Mouse (Mus musculus) cerebellum, postnatal 10 days (tissue): ENCODE measurements around the gene Uchl5.

Experiments used
- DNase-seq, 2 experiments: peaks; one replicate each; pipeline ENCODE4 v3.0.0; 2021; ENCODE audit warnings: mixed read lengths in 2 of 2

Uchl5 gene

DNA sequence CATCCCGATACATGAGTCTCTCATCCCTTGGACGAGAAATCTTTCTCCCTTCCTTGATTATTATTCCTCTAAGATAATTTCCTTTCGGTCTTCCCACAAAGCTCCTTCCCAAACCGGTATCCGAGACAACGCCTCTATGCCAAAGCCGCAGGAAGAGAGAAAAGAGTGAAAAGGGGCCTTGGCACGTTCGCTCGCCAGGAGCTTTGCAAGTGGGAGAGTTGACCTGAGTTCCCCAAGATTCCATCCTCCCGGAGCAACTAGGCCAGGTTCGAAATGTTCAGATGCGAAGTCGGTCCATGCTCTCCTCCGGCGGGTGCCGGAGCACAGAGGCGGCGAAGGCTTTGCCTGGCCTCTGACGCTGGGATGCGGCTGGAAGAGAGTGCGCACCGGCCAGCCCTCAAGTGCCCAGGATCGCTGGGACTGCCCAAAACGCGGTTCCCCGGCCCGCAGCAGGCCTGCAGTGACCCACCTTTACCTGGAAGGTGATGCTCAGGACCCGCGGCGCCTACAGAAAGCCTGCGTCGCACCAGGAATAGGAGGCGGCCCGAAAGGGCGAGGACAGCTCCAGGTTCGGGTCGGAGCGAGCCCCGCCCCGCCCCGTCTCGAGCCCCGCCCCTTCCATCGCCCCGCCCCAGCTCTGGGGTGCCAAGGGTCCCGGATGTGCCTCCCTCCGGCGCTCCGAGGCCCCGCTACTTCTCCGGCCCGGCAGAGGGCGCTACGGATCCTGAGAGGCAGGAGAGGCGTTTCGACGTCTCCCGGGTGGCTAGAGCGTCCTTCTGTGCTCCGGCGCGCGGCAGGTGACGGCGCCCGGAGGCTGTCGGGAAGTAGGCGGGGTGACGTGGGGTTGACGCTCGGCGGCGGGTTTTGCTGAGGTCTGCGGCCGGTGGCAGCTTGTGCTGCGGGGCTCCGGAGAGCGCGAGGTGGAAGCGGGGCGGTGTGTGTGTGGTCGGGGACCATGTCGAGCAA is at the start of gene Uchl5, which contains the start of gene Trove2:
Gene Uchl5, plus strand, starts transcription at position 827 of the 966 bp plus-strand sequence.
Gene Trove2, minus strand, starts transcription at position 623 of the 966 bp plus-strand sequence.
- DNase-seq: peak; percentile 100

DNA sequence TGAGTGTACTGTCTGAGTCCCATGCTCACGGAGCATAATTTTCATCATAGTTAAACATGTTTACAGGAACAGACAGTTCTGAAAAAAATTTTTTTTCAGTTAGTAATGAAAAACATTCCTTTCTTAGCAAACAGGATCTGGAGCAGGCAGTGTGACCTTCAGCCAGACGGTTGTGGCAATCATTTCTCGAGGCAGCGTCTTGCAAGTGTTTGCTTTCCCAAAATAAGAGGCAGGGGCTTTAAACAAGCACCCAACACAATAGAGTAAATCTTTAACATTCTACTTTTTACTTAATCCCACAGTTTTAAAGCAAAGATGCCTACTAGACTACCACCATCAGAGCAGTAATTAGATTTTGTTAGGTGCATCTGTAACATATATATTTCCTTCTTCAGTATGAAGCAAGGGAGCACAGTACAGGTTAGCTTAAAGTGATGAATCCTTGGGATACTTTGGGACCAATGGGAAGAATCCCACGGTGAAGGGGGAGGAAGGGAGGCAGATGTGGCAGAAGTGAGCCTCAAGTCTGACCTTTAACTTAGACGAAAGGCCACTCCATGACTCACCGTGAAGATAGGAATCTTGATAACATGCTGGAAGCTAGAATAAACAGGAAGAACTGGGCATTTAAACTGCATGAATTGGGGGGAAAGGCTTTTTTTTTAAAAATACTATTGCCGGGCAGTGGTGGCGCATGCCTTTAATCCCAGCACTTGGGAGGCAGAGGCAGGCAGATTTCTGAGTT is 49.2 kb upstream of the Uchl5 start:
- no peak for DNase-seq

DNA sequence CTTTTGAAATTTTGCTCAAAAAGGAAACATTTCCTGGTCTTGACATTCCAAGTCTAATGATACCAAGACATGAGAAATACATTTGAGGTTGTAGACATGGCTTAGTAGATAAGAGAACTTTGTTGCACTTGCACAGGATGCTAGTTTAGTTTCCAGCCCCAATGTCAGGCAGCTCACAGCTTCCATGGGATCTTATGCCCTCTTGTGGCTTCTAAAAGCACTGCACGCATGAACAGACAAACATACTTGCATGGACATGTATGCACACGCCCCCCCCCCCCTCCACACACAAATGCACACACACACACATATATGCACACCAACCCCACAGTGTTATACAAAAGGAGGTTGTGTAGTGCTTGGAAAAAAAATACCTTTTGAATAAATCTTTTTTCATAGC is 46.2 kb upstream of the Uchl5 start:
- peak; percentile 19 to 38 for DNase-seq

DNA sequence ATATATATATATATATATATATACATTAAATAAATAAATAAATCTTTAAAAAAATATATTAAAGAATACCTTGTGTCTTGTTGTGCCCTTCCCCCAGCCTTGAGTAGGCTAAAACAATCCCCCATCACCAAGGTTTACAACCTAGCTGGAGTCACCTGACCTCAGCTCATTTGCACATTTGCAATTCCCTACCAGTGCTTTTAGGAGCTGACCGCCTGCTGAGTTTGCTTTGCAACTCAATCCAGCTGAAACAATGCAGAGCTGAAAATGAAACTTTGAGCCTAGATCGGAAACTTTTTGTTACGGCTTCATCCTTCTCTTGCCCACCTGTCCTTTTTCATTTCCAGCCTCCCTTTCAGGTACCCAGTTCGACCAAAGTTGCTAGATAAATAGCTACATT is 45.4 kb upstream of the Uchl5 start:
- DNase-seq: no peak

DNA sequence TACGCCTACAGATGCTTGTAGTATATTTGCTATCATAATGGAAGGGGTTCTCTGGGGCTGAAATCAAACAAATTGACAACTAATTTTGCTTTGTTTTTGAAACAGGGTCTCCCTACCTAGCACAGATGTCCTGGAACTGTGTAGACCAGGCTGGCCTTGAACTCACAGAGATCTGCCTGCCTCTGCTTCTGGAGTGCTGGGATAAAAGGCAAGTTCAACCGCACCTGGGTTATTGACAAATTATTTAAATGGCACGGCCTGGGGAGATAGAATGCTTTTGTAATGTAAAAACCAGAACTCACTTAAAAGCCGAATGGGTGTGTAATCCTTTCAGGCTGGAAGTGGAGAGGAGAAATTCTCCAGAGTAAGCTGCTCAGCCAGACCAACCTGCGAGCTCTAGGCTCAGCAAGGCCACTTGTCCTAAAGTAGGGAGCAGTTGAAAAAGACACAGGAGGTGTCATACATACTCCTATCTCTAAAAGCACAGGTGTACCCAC is 43.1 kb upstream of the Uchl5 start:
- no peak for DNase-seq

DNA sequence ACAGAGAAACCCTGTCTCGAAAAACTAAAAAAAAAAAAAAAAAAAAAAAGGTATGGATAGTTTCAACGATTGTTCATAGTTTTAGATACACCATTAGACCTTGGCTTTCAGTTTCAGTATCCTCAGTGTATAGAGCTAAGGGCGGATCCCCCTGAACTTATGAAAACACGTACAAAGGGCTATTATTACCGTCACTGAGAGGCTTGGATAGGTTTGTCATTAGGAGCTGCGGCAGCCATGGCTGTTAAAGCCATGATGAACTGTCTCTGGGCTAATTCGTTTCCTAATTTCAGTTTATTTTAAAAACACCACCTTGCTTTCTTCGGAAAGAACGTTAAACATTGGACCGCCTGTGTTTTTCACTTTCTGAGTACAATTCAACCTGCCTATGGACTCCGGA is 38.3 kb upstream of the Uchl5 start:
- no peak for DNase-seq

DNA sequence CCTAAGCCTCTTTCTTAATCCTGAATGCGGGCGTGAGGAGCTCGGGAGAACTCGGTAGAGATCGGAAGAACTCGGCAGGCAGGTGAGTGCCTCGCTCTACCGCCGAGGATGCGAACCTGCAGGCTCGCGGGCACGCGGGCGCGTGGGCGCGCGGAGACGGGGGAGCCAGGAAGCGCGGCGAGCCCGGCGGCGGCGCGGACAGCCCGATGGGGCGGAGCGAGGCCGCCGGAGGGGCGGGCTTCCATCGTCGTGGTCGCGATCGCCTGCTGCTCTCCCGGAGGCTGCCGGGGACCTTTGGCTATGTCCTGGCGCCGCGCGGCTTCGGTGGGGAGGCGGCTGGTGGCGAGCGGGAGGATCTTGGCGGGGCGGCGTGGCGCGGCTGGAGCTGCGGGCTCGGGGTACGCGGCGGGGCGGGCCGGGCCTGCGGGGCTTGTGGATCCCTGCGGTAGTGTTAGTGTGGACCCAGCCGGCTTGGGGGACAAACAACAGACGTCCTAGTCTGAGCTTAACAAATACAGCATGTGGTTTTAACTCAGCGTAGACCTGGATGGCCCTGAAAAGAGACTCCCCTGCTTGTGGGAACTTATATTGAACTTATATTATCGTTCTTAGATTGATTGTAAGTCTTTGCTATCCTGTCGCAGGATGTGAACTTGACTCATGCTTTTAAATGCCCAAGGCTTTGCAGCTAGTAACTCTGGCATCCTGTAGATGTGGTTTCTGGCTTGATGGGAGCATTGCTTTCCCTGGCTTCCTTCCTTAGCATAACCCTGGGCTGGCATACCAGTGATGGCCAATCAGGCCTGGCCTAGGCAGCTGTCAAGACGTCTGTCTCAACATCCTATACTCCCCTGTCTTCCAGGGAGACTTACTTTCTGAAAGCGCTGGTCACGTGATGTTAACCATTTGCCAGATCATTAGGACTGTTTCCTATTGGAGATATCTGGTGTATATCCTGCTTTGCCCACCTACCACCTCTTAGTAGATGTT is 37.4 kb upstream of the Uchl5 start:
- DNase-seq: peak; percentile 95 to 97

DNA sequence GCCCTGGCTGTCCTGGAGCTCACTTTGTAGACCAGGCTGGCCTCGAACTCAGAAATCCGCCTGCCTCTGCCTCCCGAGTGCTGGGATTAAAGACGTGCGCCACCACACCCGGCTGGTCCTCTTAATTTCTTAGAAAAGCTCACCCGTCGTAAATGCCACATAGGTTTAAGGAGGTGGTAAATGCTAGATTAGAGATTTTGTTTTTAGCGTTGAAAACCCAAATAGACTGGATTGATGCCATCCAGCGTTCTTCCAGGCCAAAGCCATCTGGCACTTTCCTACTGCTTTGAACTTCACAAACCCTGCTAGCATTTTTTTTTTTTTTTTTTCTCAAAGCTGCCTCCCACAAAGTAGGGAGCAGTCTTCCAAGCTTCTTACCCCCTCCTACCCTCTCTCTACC is 36.5 kb upstream of the Uchl5 start:
- peak; percentile 69 to 74 for DNase-seq

DNA sequence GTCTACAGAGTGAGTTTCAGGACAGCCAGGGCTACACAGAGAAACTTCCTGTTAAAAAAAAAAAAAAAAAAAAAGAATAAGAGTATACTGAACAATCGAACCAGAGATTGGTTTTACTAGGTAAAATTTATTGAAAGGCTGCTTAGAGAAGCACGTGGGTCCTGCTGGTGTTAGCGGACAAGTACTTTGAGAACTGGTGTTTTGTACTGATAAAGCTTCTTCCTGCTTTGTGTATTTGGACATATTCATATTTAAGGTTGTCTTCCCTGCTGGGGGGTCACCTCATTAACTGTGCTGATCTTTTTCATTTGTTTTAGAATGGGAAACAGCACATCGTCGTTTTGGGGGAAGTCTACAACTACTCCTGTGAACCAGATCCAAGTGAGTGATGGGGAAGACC is 35.7 kb upstream of the Uchl5 start:
- DNase-seq: no peak

DNA sequence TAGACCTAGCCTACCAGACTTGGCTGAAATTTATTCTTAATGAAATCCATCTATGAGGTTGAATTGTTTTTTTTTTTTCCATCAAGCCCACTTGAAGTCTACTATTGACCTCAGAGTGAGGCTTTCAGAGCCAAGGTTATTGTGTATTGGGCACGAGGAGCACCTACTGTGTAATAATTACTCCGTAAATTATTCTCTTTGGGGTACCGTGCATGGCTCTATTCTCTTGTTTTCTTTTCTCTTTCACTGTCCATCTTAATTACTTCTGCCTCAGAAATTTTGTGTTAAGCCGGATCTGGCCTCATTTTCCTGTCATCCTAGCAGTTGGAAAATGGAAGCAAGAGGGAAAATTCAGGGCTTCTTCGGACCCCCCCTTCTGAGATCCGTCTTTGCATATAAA is 34.9 kb upstream of the Uchl5 start:
- peak in 1 of 2 experiments; percentile 18 for DNase-seq

DNA sequence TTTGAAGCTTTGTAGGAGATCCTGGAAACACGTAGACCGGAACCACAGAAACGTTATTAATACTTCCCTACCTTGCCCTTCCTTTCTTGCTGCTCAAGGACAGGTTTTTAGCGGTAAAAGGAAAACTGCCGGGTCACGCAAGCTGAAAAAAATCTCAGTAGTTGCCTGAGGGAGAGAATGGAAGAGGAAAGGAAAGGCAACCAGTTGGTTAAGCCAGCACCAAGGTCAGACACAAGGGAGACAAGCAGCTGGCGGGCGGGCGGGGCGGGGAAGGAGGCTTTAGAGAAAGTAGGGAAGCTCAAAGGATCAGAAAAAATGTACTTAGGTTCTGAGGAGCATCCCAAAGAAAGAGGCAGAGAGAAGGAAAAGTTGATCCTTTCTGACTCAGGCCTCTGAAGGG is 31.2 kb upstream of the Uchl5 start:
- no peak for DNase-seq

DNA sequence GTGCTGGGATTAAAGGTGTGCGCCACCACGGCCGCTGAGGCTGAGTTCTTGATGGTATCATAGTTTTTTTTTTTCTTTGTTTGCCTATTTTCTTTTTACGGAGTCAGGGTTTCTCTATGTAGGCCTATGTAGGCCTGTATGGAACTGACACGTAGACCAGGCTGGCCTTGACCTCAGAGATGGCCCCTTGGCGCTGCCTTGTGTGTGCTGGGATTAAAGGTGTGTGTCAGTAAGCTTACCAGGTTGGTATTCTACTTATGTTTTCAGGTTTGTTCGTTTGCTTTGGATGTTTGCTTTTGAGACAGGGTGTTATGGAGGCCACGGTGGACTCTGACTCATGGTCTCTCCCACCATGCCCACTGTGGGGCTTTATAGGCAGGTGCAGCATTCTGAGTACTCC is 14.9 kb upstream of the Uchl5 start:
- no peak for DNase-seq

DNA sequence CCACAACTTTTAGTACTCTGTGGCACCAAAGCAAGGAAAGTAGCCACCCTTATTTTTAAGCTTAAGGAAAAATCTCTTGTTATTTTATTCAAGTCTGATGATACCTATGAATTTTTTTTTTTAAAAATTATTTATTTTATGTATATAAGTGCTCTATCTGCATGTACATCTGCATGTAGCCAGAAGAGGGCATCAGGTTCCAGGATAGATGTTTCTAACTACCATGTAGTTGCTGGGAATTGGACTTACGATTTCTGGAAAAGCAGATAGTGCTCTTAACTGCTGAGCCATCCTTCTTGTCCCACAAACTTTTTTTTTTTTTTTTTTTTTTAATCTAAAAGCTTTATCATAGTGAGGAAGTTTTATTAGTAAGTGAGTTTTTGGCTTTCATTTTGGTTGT is 12.6 kb upstream of the Uchl5 start:
- no peak for DNase-seq

DNA sequence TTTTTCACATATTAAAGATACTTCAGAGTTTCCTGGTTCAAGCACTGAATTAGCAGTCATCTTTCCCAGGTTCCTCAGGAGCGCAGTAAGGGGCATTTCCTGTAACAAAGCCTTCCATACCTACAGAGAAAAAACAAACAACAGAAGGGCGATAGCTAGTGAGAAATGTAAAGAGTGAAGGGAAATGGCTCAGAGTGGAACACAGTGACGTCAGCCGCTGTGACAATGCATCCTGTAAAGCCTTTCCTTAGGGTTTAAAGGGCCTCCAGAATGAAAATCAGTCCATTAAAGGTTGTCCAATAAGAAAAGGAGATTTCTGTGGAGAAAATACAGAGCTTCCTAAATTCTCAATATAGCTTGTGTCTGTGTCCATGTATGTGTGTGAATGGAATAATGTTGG is 11.3 kb upstream of the Uchl5 start:
- no peak for DNase-seq

DNA sequence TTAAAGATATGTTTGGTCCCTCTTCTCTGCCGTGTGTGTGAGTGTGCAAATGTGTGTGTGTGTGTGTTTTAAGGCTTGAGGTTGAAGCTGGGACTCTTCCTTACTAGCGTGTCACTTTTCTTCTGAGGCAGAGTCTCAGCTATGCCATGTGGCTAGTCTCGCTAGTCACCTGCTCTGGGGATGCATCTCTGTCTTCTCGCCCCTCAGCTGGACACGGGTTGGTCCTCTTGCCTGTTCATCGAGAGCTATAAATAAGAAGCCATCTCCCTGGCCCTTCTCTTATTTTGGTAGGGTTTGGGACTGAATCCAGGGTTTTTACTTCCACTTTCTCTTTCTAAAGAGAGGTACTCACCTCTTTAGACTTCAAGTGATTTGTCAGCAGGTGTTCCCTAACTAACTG is 10.8 kb upstream of the Uchl5 start:
- DNase-seq: no peak

DNA sequence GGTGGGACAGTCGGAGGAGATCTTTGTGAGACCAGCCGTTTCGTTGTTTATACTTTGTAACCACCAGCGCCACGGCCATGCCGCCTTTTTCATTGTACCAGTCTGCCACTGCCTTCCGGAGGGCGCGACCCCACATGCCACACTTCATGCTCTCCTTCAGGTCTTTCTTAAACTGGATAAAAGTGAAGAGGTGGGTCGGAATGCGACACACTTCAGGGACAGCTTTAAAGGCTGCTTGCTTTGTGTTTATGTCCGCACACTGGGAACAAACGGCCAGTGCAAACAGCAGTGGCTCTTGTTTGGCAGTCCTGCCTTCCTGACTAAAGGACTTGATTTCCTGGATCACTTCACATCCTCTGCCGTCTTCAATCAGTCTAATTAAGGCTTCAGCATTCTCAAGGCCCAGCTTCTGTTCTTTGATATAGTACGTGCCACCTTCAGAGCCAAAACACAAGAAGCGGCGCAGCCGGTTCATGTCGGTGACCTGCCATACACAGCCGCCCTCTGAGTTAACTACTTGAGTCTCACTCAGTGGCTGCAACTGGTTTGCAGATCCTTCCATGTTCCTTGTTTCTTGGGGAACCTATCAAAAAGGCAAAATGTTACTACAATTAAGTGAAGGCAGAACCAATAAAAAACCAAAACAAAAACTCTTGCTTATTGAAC is 6.5 kb upstream of the Uchl5 start:
- no peak for DNase-seq

DNA sequence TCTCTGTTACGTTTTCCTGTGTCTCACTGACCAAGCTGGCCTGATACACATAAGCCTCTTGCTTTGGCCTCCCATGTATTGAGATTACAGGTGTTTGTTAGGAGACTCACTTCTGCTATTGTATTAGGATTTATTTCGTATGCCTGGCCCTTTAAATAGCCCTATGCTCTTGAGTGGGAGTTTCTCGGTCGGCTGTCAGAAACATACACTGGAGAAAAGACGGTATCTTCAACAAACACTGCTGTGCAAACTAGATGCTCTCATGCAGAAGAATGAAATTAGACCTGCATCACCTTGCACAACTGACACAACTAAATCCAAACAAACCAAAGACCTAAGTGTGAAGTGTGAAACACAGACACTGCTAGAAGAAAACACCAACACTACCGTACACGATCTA is 4.0 kb upstream of the Uchl5 start:
- DNase-seq: no peak

DNA sequence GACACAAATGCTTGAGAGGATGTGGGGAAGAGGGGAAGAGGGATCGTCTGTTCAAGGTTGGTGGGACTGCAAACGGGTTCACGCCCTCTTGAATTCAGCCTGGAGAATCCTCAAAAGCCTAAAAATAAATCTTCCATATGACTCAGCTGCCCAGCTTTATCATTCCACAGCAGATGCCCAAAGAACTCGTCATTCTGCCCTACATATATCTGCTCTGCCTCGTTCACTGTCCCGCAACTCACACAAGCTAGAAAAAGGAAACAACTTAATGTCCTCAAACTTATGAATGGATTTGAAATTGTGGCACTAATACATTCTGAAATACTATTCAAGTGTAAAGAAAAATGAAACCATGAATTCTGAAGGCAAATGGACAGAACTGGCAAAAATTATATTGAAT is 3.2 kb upstream of the Uchl5 start:
- DNase-seq: no peak

DNA sequence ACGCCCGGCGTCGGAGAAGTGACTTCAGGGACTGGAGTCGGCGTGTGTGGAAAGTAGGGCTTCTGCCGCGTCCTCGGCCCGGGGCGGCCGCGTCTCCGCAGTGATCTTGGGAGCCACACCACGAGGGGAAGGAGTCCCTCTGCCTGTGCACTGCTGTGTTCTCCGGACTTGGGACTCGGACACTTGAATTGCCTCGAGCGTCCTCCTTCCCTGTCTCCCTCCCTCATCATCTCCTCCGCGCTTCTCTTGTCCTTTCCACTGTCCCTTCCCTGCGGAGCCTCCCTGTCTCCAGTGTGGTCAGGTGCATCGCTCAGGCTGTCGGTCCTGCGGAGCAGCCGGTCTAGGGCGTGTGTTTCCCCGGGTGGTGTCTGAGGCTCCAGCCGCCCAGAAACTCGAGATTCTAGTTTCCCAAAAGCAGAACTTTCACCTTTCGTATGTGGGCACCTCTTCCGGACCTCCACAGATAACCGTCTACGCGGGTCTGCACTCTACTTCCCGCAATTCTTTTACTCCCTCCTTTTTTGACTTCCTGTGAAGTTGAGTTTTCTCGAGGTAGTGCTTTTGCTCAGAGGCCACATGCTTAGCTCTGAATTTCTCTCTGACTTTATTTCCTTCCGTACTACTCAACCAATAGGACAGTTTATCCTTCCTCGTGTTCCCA is 616 bp downstream of the Uchl5 start:
- no peak for DNase-seq

DNA sequence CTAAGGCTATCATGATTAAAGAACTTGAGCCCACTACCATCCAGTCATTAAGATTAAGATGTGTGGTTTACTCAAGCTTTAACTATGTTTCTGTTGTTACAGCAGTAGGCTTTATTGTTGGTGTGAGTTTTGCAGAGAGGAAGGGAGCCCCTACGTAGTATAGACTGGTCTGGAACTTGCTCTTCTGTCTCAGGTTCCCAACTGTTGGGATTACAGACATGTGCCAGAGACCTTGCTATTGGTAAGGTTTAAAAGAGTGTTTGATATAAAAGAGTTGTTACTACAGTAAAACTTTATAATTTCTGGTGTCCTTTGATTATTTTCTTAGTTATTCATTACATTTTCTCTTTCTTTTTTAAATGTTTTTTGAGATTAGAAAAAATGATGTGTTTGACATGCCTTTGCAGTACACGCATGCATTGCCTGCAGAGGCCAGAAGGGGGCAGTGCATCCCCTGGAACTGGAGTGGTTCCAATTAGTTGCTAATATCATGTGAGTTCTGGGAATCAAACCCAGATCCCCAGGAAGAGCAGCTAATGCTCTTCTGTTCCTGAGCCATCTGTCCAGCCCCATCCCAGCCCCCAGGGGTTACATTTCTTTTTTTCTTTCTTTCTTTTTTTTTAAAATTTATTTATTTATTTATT is 11.6 kb downstream of the Uchl5 start:
- DNase-seq: peak; percentile 28 to 52

DNA sequence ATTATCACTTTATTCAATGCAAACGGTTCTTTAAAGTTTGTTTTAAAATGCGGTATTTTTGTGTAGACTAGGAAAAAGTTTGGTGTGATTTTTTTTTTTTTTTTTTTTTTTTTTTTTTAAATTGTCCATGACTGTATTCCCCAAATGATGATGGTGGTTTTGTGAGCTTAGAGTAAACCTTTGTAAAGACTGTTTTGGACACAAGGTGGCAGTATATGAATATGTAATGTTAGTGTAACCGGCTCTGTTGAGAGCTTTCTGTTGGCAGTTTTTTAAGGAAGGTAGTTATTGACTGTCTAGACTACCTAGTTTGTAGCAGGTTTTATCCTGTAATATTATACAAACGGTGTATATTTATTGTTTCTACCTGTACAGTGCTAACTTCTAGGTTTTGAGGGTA is 26.5 kb downstream of the Uchl5 start:
- peak; percentile 46 to 91 for DNase-seq
